Mouse (Mus musculus): ENCODE data around the gene Zdhhc12. TPM values are rescaled to one million over a fixed set of nuclear protein-coding genes. Genes with fewer than 3 reads are reported as not detected.

Gene Zdhhc12
- polyA plus RNA-seq, 1 experiment from 2014 or later: 26.9 TPM

DNA sequence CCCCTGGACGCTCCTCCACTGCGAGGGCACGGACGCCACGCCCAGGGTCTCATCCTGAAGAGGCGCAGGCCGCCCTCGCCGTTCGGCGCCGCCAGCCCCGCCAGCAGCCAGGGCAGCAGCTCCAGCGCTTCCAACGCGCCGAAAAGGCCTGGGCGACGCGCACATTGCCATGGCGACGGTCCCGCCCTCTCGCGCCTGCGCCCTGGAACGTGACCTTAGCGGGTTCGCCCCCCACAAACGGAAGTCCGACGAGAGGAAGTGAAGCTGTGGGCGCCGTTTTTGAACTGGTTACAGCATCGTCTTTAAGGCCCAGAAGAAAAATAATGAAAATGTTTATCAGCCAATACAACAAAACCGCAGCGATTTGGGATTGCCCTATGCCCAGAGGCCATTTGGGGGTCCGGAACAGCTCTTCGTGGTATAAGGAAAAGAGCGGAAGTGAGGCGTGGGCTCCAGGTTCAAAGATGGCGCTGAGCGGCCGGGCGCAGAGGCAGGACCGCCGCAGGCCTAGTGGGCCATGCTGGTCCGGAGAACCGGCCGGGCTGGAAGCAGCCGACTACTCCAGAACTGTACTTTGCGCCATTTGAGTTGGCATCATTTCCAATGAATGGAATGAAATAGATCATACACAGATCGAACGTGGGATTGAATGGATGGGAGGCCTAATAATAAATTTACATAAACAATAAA, 44.6 kb downstream of the Zdhhc12 start, which contains the start of gene Wdr34:
Gene Wdr34 (minus strand): TSS at position 183 of the 690 bp plus-strand sequence.
- ATAC-seq: peak; percentile 95
- Histone ChIP-seq H3K4me2 (ENCODE audit: low read length) (peak within 1 kb of the TSS; percentile 62), H3K9ac (ENCODE audit: low read depth, low read length) (peak within 1 kb of the TSS; percentile 75), H3K4me1 (ENCODE audit: control insufficient read depth, insufficient read depth, low read length) (peaks cover 13% of the 10 kb centered on the region), H3K27ac (ENCODE audit: low read length) (peak within 1 kb of the TSS; percentile 98), H3K36me3 (ENCODE audit: control insufficient read depth, insufficient read depth, low read length) (no peaks in the 10 kb centered on the region), H3K4me3 (ENCODE audit: low read depth, low read length) (peak within 1 kb of the TSS; percentile 70), H3K9me3 (replicated peaks; ENCODE audit: control insufficient read depth, low read length, poor library complexity, severe bottlenecking) (no peaks in the 10 kb centered on the region), H3K27me3 (ENCODE audit: control insufficient read depth, insufficient read depth, low read depth, low read length) (0 out of 2 replicates have a peak, but pooled peaks cover under 1% of the 10 kb centered on the region)
- 1% methylated on average over 49 of the region's 54 CpGs for WGBS

DNA sequence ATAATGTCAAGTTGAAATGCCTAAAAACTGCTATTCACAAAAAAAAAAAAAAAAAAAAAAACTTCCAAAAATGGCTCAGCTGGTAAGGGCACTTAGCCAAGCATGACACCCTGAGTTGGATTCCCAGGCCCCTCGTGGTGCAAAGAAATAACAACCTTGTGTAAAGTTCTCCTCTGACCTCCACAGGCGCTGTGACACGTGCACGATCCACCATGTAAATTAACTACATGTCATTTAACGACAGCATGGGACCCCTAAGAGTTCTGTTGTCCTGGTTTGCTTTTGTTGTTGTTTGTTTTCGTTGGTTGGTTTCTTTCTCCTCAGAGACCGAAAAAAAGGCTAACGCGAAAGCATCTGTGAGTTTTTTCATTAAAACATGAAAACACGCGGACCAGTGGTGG, 45.3 kb downstream of the Zdhhc12 start:
- peak overlapping the region; percentile 62 for H3K4me2 ChIP-seq (ENCODE audit: low read length)
- no peak for ATAC-seq
- H3K27me3 ChIP-seq (ENCODE audit: control insufficient read depth, insufficient read depth, low read depth, low read length): no peaks in the 10 kb centered on the region
- peak overlapping the region; percentile 75 for H3K9ac ChIP-seq (ENCODE audit: low read depth, low read length)
- peak overlapping the region; percentile 70 for H3K4me3 ChIP-seq (ENCODE audit: low read depth, low read length)
- WGBS: 58% methylated on average over 11 of the region's 11 CpGs
- H3K4me1 ChIP-seq (ENCODE audit: control insufficient read depth, insufficient read depth, low read length): peaks cover 13% of the 10 kb centered on the region
- no peaks in the 10 kb centered on the region for H3K9me3 ChIP-seq (replicated peaks; ENCODE audit: control insufficient read depth, low read length, poor library complexity, severe bottlenecking)
- peak overlapping the region; percentile 98 for H3K27ac ChIP-seq (ENCODE audit: low read length)
- no peaks in the 10 kb centered on the region for H3K36me3 ChIP-seq (ENCODE audit: control insufficient read depth, insufficient read depth, low read length)

DNA sequence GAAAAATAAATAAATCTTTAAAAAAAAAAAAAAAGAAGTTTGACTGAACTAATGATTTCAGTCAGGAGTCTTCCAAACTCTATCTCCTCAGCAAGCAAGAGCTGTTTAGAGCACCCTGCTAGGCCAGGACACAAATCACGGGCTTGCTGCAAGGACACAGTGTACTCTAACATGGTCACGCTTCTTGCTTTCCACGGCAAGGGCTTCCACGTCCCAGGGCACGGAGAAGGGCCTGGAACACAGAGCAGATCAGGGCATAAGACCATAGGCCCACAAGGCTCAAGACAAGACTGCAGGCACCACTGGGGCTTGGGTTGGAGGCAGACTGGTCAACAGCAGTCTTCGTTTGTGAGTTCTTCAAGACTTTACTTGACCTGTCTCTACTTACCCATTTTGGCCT, 46.3 kb downstream of the Zdhhc12 start:
- Histone ChIP-seq H3K4me1 (ENCODE audit: control insufficient read depth, insufficient read depth, low read length) (peaks cover 13% of the 10 kb centered on the region), H3K9ac (ENCODE audit: low read depth, low read length) (no peak overlapping the region), H3K27ac (ENCODE audit: low read length) (no peak overlapping the region), H3K4me2 (ENCODE audit: low read length) (no peak overlapping the region), H3K27me3 (ENCODE audit: control insufficient read depth, insufficient read depth, low read depth, low read length) (no peaks in the 10 kb centered on the region), H3K36me3 (ENCODE audit: control insufficient read depth, insufficient read depth, low read length) (no peaks in the 10 kb centered on the region), H3K9me3 (replicated peaks; ENCODE audit: control insufficient read depth, low read length, poor library complexity, severe bottlenecking) (no peaks in the 10 kb centered on the region), H3K4me3 (ENCODE audit: low read depth, low read length) (no peak overlapping the region)
- 94% methylated on average over 6 of the region's 6 CpGs for WGBS
- no peak for ATAC-seq

DNA sequence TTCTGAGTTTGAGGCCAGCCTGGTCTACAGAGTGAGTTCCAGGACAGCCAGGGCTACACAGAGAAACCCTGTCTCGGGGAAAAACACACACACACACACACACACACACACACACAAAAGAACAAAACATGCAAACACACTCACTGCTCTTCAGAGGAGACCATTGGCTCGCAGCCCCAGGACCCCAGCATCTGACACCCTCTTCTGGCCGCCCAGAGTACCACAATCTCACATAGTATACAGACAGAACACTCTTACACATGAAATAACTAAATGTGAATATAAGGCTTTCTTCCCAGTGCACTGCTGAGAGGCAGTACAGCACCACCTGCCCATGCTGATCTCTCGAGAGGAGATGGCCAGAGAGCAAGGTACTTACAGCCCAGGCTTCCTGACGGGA, 48.9 kb downstream of the Zdhhc12 start:
- Histone ChIP-seq H3K27ac (ENCODE audit: low read length) (no peak overlapping the region), H3K9ac (ENCODE audit: low read depth, low read length) (no peak overlapping the region), H3K9me3 (replicated peaks; ENCODE audit: control insufficient read depth, low read length, poor library complexity, severe bottlenecking) (no peaks in the 10 kb centered on the region), H3K4me2 (ENCODE audit: low read length) (no peak overlapping the region), H3K36me3 (ENCODE audit: control insufficient read depth, insufficient read depth, low read length) (no peaks in the 10 kb centered on the region), H3K4me3 (ENCODE audit: low read depth, low read length) (no peak overlapping the region), H3K27me3 (ENCODE audit: control insufficient read depth, insufficient read depth, low read depth, low read length) (no peaks in the 10 kb centered on the region), H3K4me1 (ENCODE audit: control insufficient read depth, insufficient read depth, low read length) (peaks cover 13% of the 10 kb centered on the region)
- 80% methylated on average over 5 of the region's 5 CpGs for WGBS
- ATAC-seq: no peak

DNA sequence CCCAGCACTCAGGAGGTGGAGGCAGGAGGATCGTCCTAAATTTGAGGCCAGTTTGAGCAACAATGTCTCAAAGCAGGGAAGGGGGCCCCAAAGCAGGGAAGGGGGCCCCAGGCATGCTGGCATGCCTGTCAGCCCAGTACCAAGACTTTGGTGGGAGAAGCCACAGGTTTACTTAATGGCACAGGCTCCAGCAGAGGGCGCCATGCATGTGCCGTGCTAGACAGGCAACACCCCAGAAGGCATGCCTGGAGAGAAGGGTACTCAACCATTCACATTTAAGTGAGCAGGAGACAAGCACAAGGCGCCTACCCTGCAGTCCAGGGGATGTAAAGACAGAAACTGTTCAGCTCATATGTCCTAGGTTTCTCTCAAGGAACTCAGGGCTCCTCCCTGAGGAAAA, 51.0 kb downstream of the Zdhhc12 start:
- Histone ChIP-seq H3K9ac (ENCODE audit: low read depth, low read length) (no peak overlapping the region), H3K9me3 (replicated peaks; ENCODE audit: control insufficient read depth, low read length, poor library complexity, severe bottlenecking) (no peaks in the 10 kb centered on the region), H3K4me2 (ENCODE audit: low read length) (no peak overlapping the region), H3K27ac (ENCODE audit: low read length) (no peak overlapping the region), H3K4me3 (ENCODE audit: low read depth, low read length) (no peak overlapping the region), H3K27me3 (ENCODE audit: control insufficient read depth, insufficient read depth, low read depth, low read length) (no peaks in the 10 kb centered on the region), H3K4me1 (ENCODE audit: control insufficient read depth, insufficient read depth, low read length) (peaks cover 3% of the 10 kb centered on the region), H3K36me3 (ENCODE audit: control insufficient read depth, insufficient read depth, low read length) (0 out of 2 replicates have a peak, but pooled peaks cover under 1% of the 10 kb centered on the region)
- no peak for ATAC-seq
- 3% methylated on average over 4 of the region's 4 CpGs for WGBS

Other genes with a start within 250 kb of the Zdhhc12 start
- gene Cercam, start 224.5 kb downstream of the Zdhhc12 start, polyA plus RNA-seq (2015; fragmentation: Nextera tagmentation; extraction: Ambion mirVana): 15.1 and 21.2 TPM in 2 replicates
- gene Odf2, start 204.4 kb downstream of the Zdhhc12 start, polyA plus RNA-seq (2015; fragmentation: Nextera tagmentation; extraction: Ambion mirVana): 66.2 and 69.9 TPM in 2 replicates
- gene Gle1, start 158.2 kb downstream of the Zdhhc12 start, polyA plus RNA-seq (2015; fragmentation: Nextera tagmentation; extraction: Ambion mirVana): 65.3 and 72.9 TPM in 2 replicates
- 240 and 243 TPM in 2 replicates for gene Sptan1, start 128.1 kb downstream of the Zdhhc12 start, polyA plus RNA-seq (2015; fragmentation: Nextera tagmentation; extraction: Ambion mirVana)
- gene Wdr34, start 44.8 kb downstream of the Zdhhc12 start, polyA plus RNA-seq (2015; fragmentation: Nextera tagmentation; extraction: Ambion mirVana): 82.5 and 85.9 TPM in 2 replicates
- 314 and 357 TPM in 2 replicates for gene Set, start 36.3 kb downstream of the Zdhhc12 start, polyA plus RNA-seq (2015; fragmentation: Nextera tagmentation; extraction: Ambion mirVana)
- 1.5 and 2.1 TPM in 2 replicates for gene Pkn3, start 16.0 kb downstream of the Zdhhc12 start, polyA plus RNA-seq (2015; fragmentation: Nextera tagmentation; extraction: Ambion mirVana)
- gene Zer1, start 30.9 kb upstream of the Zdhhc12 start, polyA plus RNA-seq (2015; fragmentation: Nextera tagmentation; extraction: Ambion mirVana): 13.1 and 13.5 TPM in 2 replicates
- 11.8 and 14.3 TPM in 2 replicates for gene Tbc1d13, start 40.1 kb upstream of the Zdhhc12 start, polyA plus RNA-seq (2015; fragmentation: Nextera tagmentation; extraction: Ambion mirVana)
- gene Endog, start 77.8 kb upstream of the Zdhhc12 start, polyA plus RNA-seq (2015; fragmentation: Nextera tagmentation; extraction: Ambion mirVana): 22.6 and 27.0 TPM in 2 replicates
- gene Spout1, start 84.8 kb upstream of the Zdhhc12 start, polyA plus RNA-seq (2015; fragmentation: Nextera tagmentation; extraction: Ambion mirVana): 63.0 and 67.3 TPM in 2 replicates
- 13.4 and 15.8 TPM in 2 replicates for gene Kyat1, start 112.2 kb upstream of the Zdhhc12 start, polyA plus RNA-seq (2015; fragmentation: Nextera tagmentation; extraction: Ambion mirVana)
- gene Lrrc8a, start 144.1 kb upstream of the Zdhhc12 start, polyA plus RNA-seq (2015; fragmentation: Nextera tagmentation; extraction: Ambion mirVana): 55.4 and 57.8 TPM in 2 replicates
- 0.26 and 0.27 TPM in 2 replicates for gene Gm28035, start 146.9 kb upstream of the Zdhhc12 start, polyA plus RNA-seq (2015; fragmentation: Nextera tagmentation; extraction: Ambion mirVana)
- 6.1 and 7.2 TPM in 2 replicates for gene Phyhd1, start 172.6 kb upstream of the Zdhhc12 start, polyA plus RNA-seq (2015; fragmentation: Nextera tagmentation; extraction: Ambion mirVana)
- gene Gm28038, start 187.4 kb upstream of the Zdhhc12 start, polyA plus RNA-seq (2015; fragmentation: Nextera tagmentation; extraction: Ambion mirVana): not detected in 2 replicates
- 38.0 and 40.9 TPM in 2 replicates for gene Dolk, start 192.7 kb upstream of the Zdhhc12 start, polyA plus RNA-seq (2015; fragmentation: Nextera tagmentation; extraction: Ambion mirVana)
- gene Nup188, start 192.7 kb upstream of the Zdhhc12 start, polyA plus RNA-seq (2015; fragmentation: Nextera tagmentation; extraction: Ambion mirVana): 18.9 and 19.6 TPM in 2 replicates